Mouse (Mus musculus): ENCODE data around the gene Sema7a.

Gene Sema7a

DNA sequence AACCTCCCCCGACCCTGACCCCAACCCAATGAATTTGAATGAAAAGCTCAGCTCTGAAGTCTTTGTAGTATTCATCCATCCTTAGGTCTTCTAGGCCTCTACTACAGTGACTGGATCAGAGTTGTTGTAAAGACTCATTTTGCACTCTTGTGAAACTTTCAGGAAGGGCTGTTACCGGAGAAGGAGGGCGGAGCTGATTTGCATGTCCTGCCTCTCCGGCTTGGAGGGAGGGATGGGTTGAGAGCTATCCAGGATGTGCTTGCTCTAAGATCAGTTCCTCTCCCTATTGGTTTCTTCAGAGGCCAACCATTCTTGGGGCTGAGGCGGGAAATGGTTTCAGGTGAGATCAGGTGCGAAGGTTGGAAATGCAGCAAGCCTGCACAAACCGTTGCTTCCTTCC, 71.1 kb downstream of the Sema7a start:
- no peak for DNase-seq (ENCODE audit: low spot score)

GRCm38 (mm10) chr9:58011552-58011951, 71.6 kb downstream of the Sema7a start:
- DNase-seq (ENCODE audit: low spot score), result no peak
